Mouse (Mus musculus) megakaryocyte, embryonic 14.5 days (primary cell): ENCODE data around the gene Gm10134.

Experiments
- FLI1 ChIP-seq: IDR thresholded peaks from 2 replicates; pipeline ENCODE4 v1.6.1; 2012; ENCODE audit warnings: low read length, inconsistent platforms, mixed read lengths
- GATA1 ChIP-seq: IDR thresholded peaks from 3 replicates; pipeline ENCODE4 v1.6.1; 2012; ENCODE audit warnings: mixed read lengths, low read length, inconsistent platforms, borderline replicate concordance

DNA sequence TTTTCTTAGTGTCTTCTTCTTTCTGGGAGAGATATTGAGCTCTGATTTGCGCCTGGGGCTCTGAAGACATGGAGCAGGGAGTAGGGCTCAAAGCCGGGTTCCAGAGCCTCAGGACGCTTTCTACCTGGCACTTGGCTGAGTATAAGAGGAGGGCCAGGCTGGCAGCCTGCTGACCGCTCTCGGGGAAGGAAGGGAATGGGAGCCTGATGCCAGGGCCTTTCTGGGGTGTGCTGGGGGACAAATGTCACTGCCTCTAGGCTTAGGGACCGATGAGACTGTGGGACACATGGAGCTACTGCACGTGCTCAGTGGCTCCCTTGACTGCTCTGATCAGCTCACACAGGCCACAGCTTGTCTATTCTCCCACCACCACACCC, 22.4 kb downstream of the Gm10134 start:
- TF ChIP-seq GATA1 (no peak), FLI1 (no peak)
